Mouse (Mus musculus): ENCODE results near the gene Tprkb. TPM values are rescaled to one million over a fixed set of nuclear protein-coding genes. Genes with fewer than 3 reads are reported as not detected.
"Not testable (repeated sequence)": the region's sequence is repeated elsewhere in the genome, so short reads cannot be mapped to it uniquely, and the experiment has no call there.

Gene Tprkb
- total RNA-seq (2021): 10 to 100 TPM; 80.4 to 90.2 TPM
- long read RNA-seq, experiment 1, transcript Tprkb-201 (6 exons, 2,103 nt): major isoform, 13 of 42 reads
- long read RNA-seq, experiment 1, partial matches to known transcripts: 13 of 42 reads
- long read RNA-seq, experiment 1, other reads (novel, unspliced or antisense): 14 of 42 reads
- long read RNA-seq, experiment 2, transcript Tprkb-201 (6 exons, 2,103 nt): major isoform, 17 of 63 reads
- long read RNA-seq, experiment 2, partial matches to known transcripts: 4 of 63 reads
- long read RNA-seq, experiment 2, other reads (novel, unspliced or antisense): 37 of 63 reads

DNA sequence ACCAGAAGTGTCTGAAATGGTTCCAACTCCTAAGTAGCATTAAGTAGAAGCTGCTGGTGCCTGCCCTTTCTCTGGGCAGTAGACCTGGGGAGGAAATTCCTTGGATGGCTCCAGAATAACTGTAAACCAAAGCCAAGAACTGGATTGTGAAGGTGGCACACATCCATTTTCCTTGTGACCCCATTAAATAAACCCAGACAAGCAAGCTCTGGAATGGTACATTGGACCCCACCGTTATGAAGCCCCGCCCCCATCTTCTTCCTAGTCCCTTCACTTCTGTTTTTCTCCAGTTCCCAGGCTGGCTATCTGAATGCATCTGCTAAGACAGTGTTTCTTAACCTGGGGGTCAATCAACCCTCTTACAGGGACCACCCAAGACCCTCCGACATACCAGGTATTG, at the start of gene Tprkb:
Tprkb (plus strand) TSS at position 279 of the 400 bp plus-strand sequence.
- H3K27ac ChIP-seq: peak within 1 kb of the TSS; percentile 82
- no peak for DNase-seq (ENCODE audit: low spot score in 2 of 2)
- no peak for TF ChIP-seq CTCF (conservative IDR thresholded peaks at IDR 0.05)
- H3K4me3 ChIP-seq: peak within 1 kb of the TSS; percentile 6

- TF ChIP-seq CTCF (conservative IDR thresholded peaks at IDR 0.05): no peak
- Histone ChIP-seq H3K27ac (peak overlapping the region; percentile 49; the same call in 1 of the 2 replicates), H3K4me3 (no peak overlapping the region)
- DNase-seq (ENCODE audit: low spot score in 2 of 2): no peak
Measured at GRCm38 (mm10) chr6:85862565-85862964, 49.1 kb upstream of the Tprkb start.

DNA sequence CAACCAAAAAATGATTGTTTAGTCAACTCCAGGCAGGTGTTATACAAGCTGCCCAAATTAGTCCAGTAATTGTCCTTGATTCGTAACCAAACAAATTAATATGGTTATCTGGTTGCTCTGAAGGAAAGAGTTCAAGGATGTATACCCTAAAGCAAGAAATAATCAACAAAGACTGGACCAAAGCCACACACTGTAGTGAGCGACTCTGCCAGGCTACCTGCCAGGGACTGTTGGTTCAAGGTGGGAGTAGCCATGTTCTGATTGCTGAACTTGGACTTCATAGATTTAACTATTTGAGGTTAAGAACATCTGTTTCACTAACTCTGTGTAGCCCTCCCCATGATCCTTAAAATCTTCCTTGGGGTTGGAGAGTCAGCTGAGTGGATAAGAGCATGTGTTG, 48.5 kb upstream of the Tprkb start:
- TF ChIP-seq CTCF (conservative IDR thresholded peaks at IDR 0.05): no peak
- peak overlapping the region; percentile 49; the same call in 1 of the 2 replicates for H3K27ac ChIP-seq
- no peak overlapping the region for H3K4me3 ChIP-seq
- DNase-seq (ENCODE audit: low spot score in 2 of 2): no peak

- Histone ChIP-seq H3K27ac (peak overlapping the region; percentile 49; the same call in 1 of the 2 replicates), H3K4me3 (no peak overlapping the region)
- no peak for TF ChIP-seq CTCF (conservative IDR thresholded peaks at IDR 0.05)
- no peak for DNase-seq (ENCODE audit: low spot score in 2 of 2)
Measured at GRCm38 (mm10) chr6:85863840-85864239, 47.8 kb upstream of the Tprkb start.

DNA sequence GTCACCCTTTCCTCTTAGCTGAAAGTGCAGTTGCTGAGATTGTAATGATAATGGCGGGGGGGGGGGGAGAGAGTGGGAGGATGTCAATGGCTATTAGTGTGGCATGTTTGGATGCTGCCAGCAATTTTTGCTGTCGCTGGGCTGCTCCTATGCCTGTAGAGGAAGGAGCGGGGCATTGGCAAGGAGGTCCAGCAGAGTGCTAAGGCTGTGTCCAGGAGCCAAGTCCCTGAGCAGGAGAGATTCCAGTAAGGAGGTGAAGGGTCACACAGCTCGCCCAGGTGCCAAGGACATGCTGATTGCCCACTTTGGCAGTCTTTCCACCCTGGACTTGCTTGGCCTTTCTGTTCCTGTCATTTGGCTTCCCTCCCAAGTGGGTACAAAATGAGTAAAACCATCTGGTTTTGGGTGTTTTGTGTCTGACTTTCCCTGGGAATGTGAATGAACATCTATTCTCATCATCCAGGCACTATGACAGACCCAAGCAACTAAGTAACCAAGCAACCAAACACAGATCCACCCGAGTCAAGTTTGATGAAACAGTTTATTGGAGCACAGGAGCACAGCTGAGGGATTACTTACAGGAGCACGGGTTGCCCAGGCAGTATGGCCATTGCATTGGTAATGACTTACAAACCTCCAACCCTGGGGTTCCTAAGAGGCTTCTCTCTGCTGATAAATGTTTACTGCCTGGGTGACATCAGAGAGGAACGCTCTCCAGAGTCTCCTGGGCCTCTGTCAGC, 46.6 kb upstream of the Tprkb start:
- DNase-seq (ENCODE audit: low spot score in 2 of 2): peak in 1 of 2 experiments; percentile 18
- not testable (repeated sequence) for H3K4me3 ChIP-seq
- H3K27ac ChIP-seq: peak overlapping the region; percentile 43; the same call in 1 of the 2 replicates

DNA sequence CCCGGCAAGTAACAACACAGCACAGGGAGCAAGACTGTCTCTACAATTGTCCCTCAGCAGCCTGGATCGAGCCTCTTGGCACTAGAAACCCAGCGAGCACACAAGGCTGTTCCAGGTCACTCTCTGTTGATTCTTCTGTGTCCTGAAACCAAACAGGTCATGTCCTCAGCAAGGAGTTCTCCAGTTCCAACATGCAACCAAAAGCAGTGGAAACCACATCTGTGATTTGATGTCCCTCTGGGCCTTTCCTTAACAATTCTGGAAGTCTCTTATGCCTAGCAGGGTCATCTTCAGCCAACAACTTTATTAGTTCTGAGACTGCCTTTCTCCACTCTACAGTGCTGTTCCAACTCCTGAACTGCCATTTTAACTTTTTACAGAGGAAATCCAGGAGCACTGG, 45.5 kb upstream of the Tprkb start:
- not testable (repeated sequence) for H3K4me3 ChIP-seq; DNase-seq (ENCODE audit: low spot score in 2 of 2); H3K27ac ChIP-seq

DNA sequence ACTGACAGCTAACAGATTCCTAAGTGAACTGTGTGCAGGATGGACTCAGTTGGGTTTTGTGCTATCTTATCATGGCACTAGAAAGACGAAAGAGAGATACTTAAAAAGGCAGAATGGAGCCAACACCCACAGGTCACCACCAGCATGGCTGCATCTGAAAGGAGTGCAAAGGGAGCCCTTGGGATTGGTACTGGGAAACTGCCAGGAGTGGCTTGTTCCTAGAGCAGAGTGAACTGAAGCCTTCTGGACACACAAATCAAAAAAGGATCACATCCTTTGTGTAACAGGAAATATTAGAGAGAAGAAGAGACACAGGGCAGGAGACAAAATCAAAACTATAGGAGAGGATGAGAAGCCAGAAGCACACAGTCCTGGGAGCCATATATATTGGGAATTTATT, 44.7 kb upstream of the Tprkb start:
- DNase-seq (ENCODE audit: low spot score in 2 of 2); H3K27ac ChIP-seq; H3K4me3 ChIP-seq: not testable (repeated sequence)

DNA sequence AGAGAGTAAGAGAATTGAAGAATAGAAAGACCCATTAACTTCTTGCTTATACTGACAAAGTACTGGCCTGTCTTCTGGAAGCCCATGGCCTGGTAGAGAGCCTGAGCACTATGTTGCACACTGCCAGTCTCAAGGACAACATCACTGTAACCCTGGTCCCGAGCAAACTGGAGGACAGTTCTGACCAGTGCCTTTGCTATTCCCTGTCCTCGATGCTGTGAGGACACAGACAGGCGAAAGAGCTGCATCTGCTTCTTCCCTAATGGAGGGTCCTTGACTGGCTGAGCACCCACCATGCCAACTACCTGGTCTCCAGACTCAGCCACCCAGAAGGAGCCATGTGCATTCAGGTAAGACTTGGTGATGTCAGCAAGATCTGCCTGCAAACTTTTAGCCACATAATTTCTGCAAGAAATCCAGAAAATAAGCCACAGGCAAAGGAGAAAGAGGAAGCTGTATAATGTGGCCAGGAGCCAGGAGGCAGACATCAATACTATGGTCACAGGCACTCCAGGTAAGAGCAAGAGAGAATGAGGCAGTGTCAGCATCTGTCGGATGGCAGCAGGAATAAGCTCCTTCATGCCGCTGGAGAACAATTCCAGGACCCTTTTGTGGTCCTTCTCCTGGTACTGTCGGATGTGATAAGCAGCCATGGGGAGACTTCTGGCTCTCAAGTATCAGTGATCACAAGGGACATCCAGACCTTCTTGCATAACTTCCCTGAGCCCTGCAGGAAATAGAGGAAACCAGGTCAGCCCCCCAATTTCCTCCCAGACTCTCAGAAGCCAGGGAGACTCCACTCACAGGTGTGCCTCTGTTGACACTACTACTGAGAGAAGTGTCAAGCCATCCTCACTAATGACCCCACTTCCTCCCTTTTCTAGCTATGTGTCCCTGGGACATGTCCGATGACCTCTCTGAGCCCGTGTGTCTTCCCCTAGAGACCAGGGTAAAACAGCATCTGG, 43.7 kb upstream of the Tprkb start:
- no peak overlapping the region for H3K4me3 ChIP-seq
- DNase-seq (ENCODE audit: low spot score in 2 of 2): no peak
- no peak for TF ChIP-seq CTCF (conservative IDR thresholded peaks at IDR 0.05)
- no peak overlapping the region for H3K27ac ChIP-seq

- not testable (repeated sequence) for H3K27ac ChIP-seq; H3K4me3 ChIP-seq; DNase-seq (ENCODE audit: low spot score in 2 of 2)
Measured at GRCm38 (mm10) chr6:85869006-85869405, 42.7 kb upstream of the Tprkb start, which contains the start of gene Nat8f2. Gene Nat8f2, minus strand, starts transcription at chr6:85869158.

GRCm38 (mm10) chr6:85883246-85883645, 28.4 kb upstream of the Tprkb start:
- not testable (repeated sequence) for DNase-seq (ENCODE audit: low spot score in 2 of 2); H3K4me3 ChIP-seq; H3K27ac ChIP-seq

DNA sequence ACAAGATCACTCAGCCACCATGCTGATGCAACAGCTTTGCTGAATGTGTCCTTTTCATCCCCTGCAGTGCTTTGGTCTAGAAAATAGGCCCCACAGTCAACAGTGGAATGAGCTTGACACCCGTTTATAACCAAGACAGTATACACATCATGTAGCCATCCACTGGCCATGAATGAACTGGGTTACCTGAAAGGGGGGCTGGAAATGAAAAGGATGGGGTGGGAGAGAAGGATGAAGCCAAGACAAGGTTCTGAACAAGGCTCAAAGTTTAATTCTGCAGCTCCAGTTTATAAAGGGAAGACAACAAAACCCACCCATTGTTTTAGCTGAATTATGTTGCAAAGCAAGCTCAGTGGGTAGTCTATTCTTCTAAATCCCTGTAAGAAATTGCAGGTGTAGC, 27.4 kb upstream of the Tprkb start:
- DNase-seq (ENCODE audit: low spot score in 2 of 2): no peak
- no peak for TF ChIP-seq CTCF (conservative IDR thresholded peaks at IDR 0.05)
- Histone ChIP-seq H3K27ac (no peak overlapping the region), H3K4me3 (no peak overlapping the region)

GRCm38 (mm10) chr6:85888961-85889360, 22.7 kb upstream of the Tprkb start:
- H3K27ac ChIP-seq: no peak overlapping the region
- no peak for TF ChIP-seq CTCF (conservative IDR thresholded peaks at IDR 0.05)
- no peak for DNase-seq (ENCODE audit: low spot score in 2 of 2)
- H3K4me3 ChIP-seq: no peak overlapping the region

All from layer of hippocampus, adult 2 months (tissue).